Mouse (Mus musculus) spleen, postnatal 10 days (tissue): ENCODE results near the gene Dnah12.
"Not testable (repeated sequence)": the region's sequence is repeated elsewhere in the genome, so short reads cannot be mapped to it uniquely, and the experiment has no call there.

Experiments
- DNase-seq, 2 experiments: peaks; one replicate each; pipeline ENCODE4 v3.0.0; 2021 to 2022; ENCODE audit warnings: low spot score in 2 of 2

Gene Dnah12

GRCm38 (mm10) chr14:26881700-26882099 lies 188.6 kb downstream of the Dnah12 start:
- no peak for DNase-seq

DNA sequence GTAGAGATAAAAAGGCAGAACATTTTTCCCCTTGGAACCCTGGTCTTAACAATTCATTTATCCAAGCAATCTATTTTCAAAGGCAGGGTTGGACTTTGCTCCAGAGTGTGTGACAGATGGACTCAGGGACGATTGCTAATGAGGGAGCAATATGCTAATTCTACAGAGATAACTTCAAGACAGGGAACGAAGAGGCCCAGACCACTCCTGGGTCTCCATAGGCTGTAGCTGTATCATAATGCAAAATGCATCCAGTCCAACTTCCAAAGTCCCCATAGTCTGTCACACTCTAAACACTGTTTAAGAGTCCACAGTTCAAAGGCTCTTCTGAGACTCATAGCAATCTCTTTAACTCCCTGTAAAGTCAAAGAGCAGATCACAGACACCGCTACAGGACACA lies 194.2 kb downstream of the Dnah12 start:
- no peak for DNase-seq

DNA sequence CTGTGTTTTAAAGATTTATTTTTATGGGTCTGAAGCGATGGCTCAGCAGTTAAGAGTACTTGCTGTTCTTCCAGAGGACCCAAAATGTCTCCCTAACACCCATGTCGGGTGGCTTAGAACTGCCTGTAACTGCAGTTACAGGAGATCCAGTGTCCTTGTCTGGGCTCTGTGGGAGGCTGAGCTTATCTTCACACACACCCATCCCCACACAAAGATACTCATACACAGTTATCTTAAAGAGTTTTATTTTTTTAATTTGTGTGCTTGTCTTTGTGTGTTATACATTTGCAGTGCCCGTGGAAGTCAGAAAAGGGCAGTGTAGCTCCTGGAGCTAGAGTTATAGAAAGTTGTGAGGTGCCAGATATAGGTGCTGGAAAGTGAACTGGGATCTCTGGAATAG lies 197.7 kb downstream of the Dnah12 start:
- DNase-seq, result no peak

GRCm38 (mm10) chr14:26894392-26894791 lies 201.3 kb downstream of the Dnah12 start, which contains the start of gene Asb14:
Asb14 (plus strand) TSS chr14:26894557.
- no peak for DNase-seq

DNA sequence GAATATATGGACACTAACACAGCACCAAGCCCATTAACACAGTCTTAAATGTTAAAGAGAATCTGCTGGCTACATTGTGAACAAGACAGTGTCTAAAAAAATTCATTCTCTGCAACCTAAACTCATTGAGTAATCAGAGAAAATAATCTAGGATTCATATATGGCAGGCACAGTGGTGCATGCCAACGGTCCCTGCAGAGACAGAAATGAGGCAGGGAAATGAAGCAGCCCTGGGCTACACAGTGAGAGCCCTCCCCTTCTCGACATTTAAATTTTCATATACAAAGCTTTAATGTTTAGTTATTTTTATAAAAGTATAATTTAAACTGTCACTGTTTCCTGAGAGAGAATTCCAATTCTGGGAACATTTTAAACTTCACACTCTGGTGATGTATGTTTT lies 206.4 kb downstream of the Dnah12 start:
- no peak for DNase-seq

DNA sequence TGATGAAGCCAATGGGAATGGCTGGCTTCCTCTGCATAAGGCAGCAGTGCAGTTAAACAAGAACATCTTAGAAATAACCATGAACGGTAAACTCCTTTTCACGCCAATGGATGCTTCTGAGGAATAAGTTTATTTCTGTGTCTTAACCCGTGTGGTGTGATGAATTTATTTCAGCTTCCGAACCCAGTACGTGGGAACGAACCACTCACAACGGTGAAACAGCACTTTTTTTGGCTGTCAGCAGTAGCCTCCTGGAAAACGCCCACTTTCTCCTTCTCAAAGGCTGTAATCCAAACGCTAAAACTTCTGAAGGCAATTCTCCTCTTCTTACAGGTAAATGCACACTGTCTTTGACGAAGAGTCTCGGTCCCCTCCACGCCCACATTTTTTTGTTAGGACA lies 207.8 kb downstream of the Dnah12 start:
- no peak for DNase-seq

DNA sequence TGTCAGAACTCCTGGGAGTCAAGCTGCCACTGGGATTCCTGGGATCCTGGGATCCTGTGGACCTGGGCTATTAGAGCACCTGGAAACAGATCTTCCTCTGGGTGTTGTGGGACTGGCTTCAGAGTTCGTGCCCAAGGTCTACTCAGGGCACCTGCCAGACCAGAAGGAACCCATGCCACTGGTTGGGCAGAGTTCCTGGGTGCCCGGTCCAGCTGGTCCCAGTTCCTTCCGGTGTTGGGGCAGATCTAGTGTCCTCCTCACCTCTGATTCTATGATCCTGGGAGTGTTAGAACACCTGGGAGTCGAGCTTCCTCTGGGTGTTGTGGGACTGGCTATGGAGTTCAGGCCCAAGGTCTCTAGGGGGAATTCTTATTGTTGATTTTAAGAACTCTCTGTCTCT lies 214.3 kb downstream of the Dnah12 start:
- DNase-seq, result no peak

DNA sequence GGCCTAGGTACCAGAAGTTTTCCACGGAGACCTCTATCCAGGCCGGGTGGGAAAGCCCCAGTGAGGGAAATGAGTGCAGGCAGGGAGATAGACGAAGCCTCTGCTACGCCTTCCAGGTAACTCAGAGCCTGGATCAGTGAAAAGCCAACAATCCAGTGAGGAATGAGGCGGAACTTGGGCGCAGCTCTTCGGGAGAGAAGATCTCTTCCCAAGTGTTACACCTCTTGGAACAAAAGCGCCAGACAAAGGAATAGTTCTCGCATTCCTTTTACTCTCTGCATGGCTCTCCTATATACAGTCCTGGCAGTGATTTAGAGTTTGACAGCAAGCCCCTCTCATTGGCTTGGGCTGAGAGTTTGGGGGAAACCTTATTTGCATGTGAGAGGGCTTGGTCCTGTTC lies 217.4 kb downstream of the Dnah12 start:
- not testable (repeated sequence) for DNase-seq

DNA sequence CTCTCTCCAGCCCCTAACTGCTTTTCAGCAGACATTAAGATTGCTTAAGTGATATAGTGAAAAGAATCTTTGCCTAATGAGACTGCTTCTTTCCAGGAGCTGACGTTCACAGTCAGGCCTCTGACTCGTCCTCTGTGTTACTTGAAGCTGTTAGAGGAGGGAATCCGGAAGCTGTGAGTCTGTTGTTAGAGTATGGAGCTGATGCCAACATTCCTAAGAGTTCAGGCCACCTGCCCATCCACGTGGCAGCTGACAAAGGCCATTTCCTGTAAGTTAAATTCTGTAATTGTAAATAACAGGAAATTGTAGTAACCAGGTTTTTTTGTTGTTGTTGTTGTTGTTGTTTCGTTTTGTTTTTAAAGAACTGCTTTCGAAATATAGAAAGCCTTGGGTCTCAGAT lies 218.1 kb downstream of the Dnah12 start:
- DNase-seq, result no peak

GRCm38 (mm10) chr14:26911826-26912225 lies 218.8 kb downstream of the Dnah12 start:
- DNase-seq, result no peak

GRCm38 (mm10) chr14:26913681-26914268 lies 220.7 kb downstream of the Dnah12 start:
- DNase-seq, result no peak

DNA sequence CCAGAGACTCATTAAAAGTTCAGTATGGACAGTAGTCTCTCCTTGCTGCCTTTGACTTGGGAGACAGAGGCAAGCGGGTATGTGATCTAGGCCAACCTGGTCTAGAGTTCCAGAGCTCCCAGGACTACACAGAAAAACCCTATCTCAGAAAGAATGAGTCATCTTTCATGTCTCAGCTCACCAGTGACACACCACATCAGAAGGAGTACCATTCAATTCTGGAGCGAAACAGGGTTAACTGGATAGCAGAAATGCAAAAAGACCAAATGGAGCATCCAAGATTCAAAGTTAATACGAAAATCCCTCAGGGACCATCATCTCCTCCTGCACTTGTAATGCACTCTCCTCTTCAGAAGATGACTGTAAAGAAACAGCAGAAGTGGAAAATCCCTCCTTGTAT lies 226.2 kb downstream of the Dnah12 start:
- no peak for DNase-seq

DNA sequence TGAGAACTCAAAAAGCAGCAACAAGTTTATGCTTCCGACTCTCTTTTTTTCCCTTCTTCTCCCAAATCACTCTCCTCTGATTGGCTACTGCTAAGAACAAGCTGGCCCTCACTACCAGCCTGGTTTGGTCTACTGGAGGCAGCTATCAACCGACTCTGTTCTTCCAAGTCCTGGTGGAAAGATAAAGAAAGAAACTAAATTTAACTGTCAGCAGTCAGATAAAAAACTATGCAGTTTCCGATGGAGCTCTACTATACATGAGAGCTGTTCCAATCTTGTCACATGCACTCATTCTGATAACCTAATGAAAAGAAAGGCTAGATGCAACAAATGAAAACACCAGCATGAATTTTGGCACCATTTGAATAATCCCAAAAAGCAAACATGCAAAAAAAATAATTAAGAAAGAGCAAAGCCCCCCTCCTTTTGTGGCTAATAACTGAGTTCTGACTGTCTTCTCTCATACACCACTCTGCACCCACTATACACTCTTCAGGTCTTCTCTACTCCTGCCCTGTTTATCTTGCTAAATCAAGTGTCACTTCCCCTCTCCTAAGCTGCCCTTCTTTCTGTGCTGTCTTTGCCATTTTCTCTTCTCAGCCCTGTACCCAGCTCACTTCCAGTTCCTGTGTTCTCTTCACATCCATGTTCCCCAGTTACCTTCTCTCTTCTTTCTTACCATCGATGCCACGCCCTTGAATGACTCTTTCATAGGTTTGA lies 230.8 kb downstream of the Dnah12 start:
- no peak for DNase-seq

- DNase-seq, result no peak
Measured at GRCm38 (mm10) chr14:26934891-26935290, 241.8 kb downstream of the Dnah12 start.

GRCm38 (mm10) chr14:26935558-26935957 lies 242.5 kb downstream of the Dnah12 start:
- DNase-seq, result no peak
